Mouse (Mus musculus) forebrain, postnatal 0 days (tissue): ENCODE results near the gene Ctxn2. TPM values are rescaled to one million over a fixed set of nuclear protein-coding genes. Genes with fewer than 3 reads are reported as not detected.

Source experiments
- ATAC-seq: fragments of 200-750 bp; cut with Nextera tagmentation; 2 replicates; pipeline ENCODE4 v1.8.0; 2017; ENCODE audit warnings: mild to moderate bottlenecking, moderate library complexity
- DNase-seq: peaks from one replicate; pipeline ENCODE4 v3.0.0-alpha.2; 2015
- H3K27ac ChIP-seq: fragments of 300-500 bp; sonication (generic); 2 replicates; pipeline ENCODE4 v1.5.1; 2014; ENCODE audit warnings: low read depth, mild to moderate bottlenecking, antibody characterized with exemption, low read length, moderate library complexity, mixed read lengths
- H3K27me3 ChIP-seq: fragments of 300-500 bp; sonication (generic); 2 replicates; pipeline ENCODE4 v1.6.1; 2014; ENCODE audit warnings: mild to moderate bottlenecking, low read length, mixed read lengths; ENCODE audit not compliant: insufficient read depth
- H3K36me3 ChIP-seq: fragments of 300-500 bp; sonication (generic); 2 replicates; pipeline ENCODE4 v1.6.1; 2014; ENCODE audit warnings: mild to moderate bottlenecking, moderate library complexity; ENCODE audit not compliant: insufficient read depth
- H3K4me1 ChIP-seq: fragments of 300-500 bp; sonication (generic); 2 replicates; pipeline ENCODE4 v1.6.1; 2014; ENCODE audit warnings: antibody characterized with exemption; ENCODE audit not compliant: insufficient read depth
- H3K4me2 ChIP-seq: fragments of 300-500 bp; sonication (generic); 2 replicates; pipeline ENCODE4 v1.6.1; 2014; ENCODE audit warnings: low read depth, mild to moderate bottlenecking, moderate library complexity
- H3K4me3 ChIP-seq: fragments of 300-500 bp; sonication (generic); 2 replicates; pipeline ENCODE4 v1.5.1; 2014; ENCODE audit warnings: low read depth, low read length, mixed read lengths
- H3K9ac ChIP-seq: fragments of 300-500 bp; sonication (generic); 2 replicates; pipeline ENCODE4 v1.6.1; 2014; ENCODE audit warnings: mild to moderate bottlenecking
- H3K9me3 ChIP-seq: fragments of 300-500 bp; sonication (generic); 2 replicates; pipeline ENCODE4 v1.6.1; 2016; ENCODE audit warnings: low read length
- CTCF ChIP-seq: sonication (generic); IDR thresholded peaks from 2 replicates; pipeline ENCODE4 v1.5.1; 2016; ENCODE audit warnings: antibody characterized with exemption, control low read depth, low read depth
- WGBS: fragments of 180-500 bp; shearing (Covaris S2); extraction: QIAGEN DNeasy Blood & Tissue Kit; methylation state at CpG from one replicate; pipeline ENCODE4 v1.1.7; 2014; 5-methylcytosine and 5-hydroxymethylcytosine counted together
- polyA plus RNA-seq: library from polyadenylated mRNA; unstranded; fragments of >200 nt; fragmentation: Nextera tagmentation; extraction: Ambion mirVana; gene quantifications from 2 replicates; pipeline ENCODE4 v1.2.1, GENCODE M21; 2015
- total RNA-seq: library from RNA; depleted of rRNA; stranded (reverse); fragments of >200 nt; gene quantifications from 2 replicates; pipeline ENCODE4 v1.2.3, GENCODE M21; 2014

The Ctxn2 gene
- total and polyA plus RNA-seq, 2 experiments from 2014 or later = 6.4 to 23.0 TPM

- H3K9ac ChIP-seq = peak overlapping the region; percentile 97
- H3K4me2 ChIP-seq = peak overlapping the region; percentile 64
- H3K36me3 ChIP-seq = no peaks in the 10 kb centered on the region
- H3K9me3 ChIP-seq = no peaks in the 10 kb centered on the region
- no peak for TF ChIP-seq CTCF
- no peaks in the 10 kb centered on the region for H3K27me3 ChIP-seq
- WGBS = 3% methylated on average over 49 of the region's 59 CpGs
- peak overlapping the region; percentile 95 for H3K27ac ChIP-seq
- peak; percentile 76 for ATAC-seq
- peaks cover 19% of the 10 kb centered on the region; the same call in 1 of the 2 replicates for H3K4me1 ChIP-seq
- DNase-seq = peak; percentile 73
- H3K4me3 ChIP-seq = peak overlapping the region; percentile 67
Measured at GRCm38 (mm10) chr2:125122624-125123476, 13.6 kb upstream of the Ctxn2 start.

GRCm38 (mm10) chr2:125123477-125123852 lies 13.0 kb upstream of the Ctxn2 start, which contains the start of gene Myef2:
Myef2 (minus strand) TSS chr2:125123661.
- under 1% methylated on average over 40 of the region's 48 CpGs for WGBS
- Histone ChIP-seq H3K27me3 (no peaks in the 10 kb centered on the region), H3K36me3 (no peaks in the 10 kb centered on the region), H3K9me3 (no peaks in the 10 kb centered on the region), H3K4me1 (peaks cover 19% of the 10 kb centered on the region; the same call in 1 of the 2 replicates), H3K4me2 (peak within 1 kb of the TSS; percentile 64), H3K27ac (peak within 1 kb of the TSS; percentile 95), H3K4me3 (peak within 1 kb of the TSS; percentile 67), H3K9ac (peak within 1 kb of the TSS; percentile 97)
- ATAC-seq = peak; percentile 89
- DNase-seq = peak; percentile 93
- TF ChIP-seq CTCF = no peak

GRCm38 (mm10) chr2:125125824-125126223 lies 10.7 kb upstream of the Ctxn2 start:
- Histone ChIP-seq H3K4me2 (no peak overlapping the region), H3K9me3 (no peaks in the 10 kb centered on the region), H3K4me3 (no peak overlapping the region), H3K4me1 (0 out of 2 replicates have a peak, but pooled peaks cover 6% of the 10 kb centered on the region), H3K27me3 (no peaks in the 10 kb centered on the region), H3K36me3 (no peaks in the 10 kb centered on the region), H3K27ac (no peak overlapping the region), H3K9ac (no peak overlapping the region)
- TF ChIP-seq CTCF = no peak
- WGBS = 31% methylated on average over 4 of the region's 4 CpGs
- no peak for ATAC-seq
- DNase-seq = no peak

- Histone ChIP-seq H3K9me3 (no peaks in the 10 kb centered on the region), H3K27me3 (no peaks in the 10 kb centered on the region), H3K9ac (no peak overlapping the region), H3K4me3 (no peak overlapping the region), H3K36me3 (no peaks in the 10 kb centered on the region), H3K27ac (no peak overlapping the region), H3K4me2 (no peak overlapping the region), H3K4me1 (0 out of 2 replicates have a peak, but pooled peaks cover 2% of the 10 kb centered on the region)
- ATAC-seq (no peak), DNase-seq (no peak)
- TF ChIP-seq CTCF = no peak
- WGBS = 88% methylated on average over 3 of the region's 3 CpGs
Measured at GRCm38 (mm10) chr2:125126792-125127191, 9.7 kb upstream of the Ctxn2 start.

- no peak for ATAC-seq
- H3K9ac ChIP-seq = no peak overlapping the region
- no peak overlapping the region for H3K4me2 ChIP-seq
- no peaks in the 10 kb centered on the region for H3K9me3 ChIP-seq
- no peaks in the 10 kb centered on the region; the same call in 1 of the 2 replicates for H3K4me1 ChIP-seq
- no peaks in the 10 kb centered on the region for H3K27me3 ChIP-seq
- TF ChIP-seq CTCF = no peak
- DNase-seq = no peak
- 29% methylated on average over 4 of the region's 4 CpGs for WGBS
- no peak overlapping the region for H3K27ac ChIP-seq
- H3K36me3 ChIP-seq = no peaks in the 10 kb centered on the region
- H3K4me3 ChIP-seq = no peak overlapping the region
Measured at GRCm38 (mm10) chr2:125134113-125134512, 2.4 kb upstream of the Ctxn2 start.

- H3K4me1 ChIP-seq = no peaks in the 10 kb centered on the region; the same call in 1 of the 2 replicates
- no peaks in the 10 kb centered on the region for H3K36me3 ChIP-seq
- H3K4me3 ChIP-seq = peak overlapping the region; percentile 51
- ATAC-seq = no peak; the same call in 1 of the 2 replicates
- H3K27me3 ChIP-seq = no peaks in the 10 kb centered on the region
- TF ChIP-seq CTCF = no peak
- H3K27ac ChIP-seq = peak overlapping the region; percentile 85
- H3K9me3 ChIP-seq = no peaks in the 10 kb centered on the region
- DNase-seq = no peak
- peak overlapping the region; percentile 60 for H3K9ac ChIP-seq
- peak overlapping the region; percentile 53 for H3K4me2 ChIP-seq
- 25% methylated on average over 7 of the region's 7 CpGs for WGBS
Measured at GRCm38 (mm10) chr2:125136846-125137245, 354 bp downstream of the Ctxn2 start.

- Histone ChIP-seq H3K4me2 (no peak overlapping the region), H3K9ac (no peak overlapping the region), H3K36me3 (no peaks in the 10 kb centered on the region), H3K27me3 (no peaks in the 10 kb centered on the region), H3K27ac (no peak overlapping the region), H3K4me1 (no peaks in the 10 kb centered on the region), H3K9me3 (no peaks in the 10 kb centered on the region), H3K4me3 (no peak overlapping the region)
- no peak for DNase-seq
- ATAC-seq = peak; percentile 83; the same call in 1 of the 2 replicates
- no peak for TF ChIP-seq CTCF
Measured at GRCm38 (mm10) chr2:125142336-125142735, 5.8 kb downstream of the Ctxn2 start.
